Mouse (Mus musculus): ENCODE data around the gene Zfp341. TPM values are rescaled to one million over a fixed set of nuclear protein-coding genes. Genes with fewer than 3 reads are reported as not detected.

The Zfp341 gene
- total RNA-seq, 4 experiments from 2014 or later = 2.9 to 4.4 (median 4.0) TPM

DNA sequence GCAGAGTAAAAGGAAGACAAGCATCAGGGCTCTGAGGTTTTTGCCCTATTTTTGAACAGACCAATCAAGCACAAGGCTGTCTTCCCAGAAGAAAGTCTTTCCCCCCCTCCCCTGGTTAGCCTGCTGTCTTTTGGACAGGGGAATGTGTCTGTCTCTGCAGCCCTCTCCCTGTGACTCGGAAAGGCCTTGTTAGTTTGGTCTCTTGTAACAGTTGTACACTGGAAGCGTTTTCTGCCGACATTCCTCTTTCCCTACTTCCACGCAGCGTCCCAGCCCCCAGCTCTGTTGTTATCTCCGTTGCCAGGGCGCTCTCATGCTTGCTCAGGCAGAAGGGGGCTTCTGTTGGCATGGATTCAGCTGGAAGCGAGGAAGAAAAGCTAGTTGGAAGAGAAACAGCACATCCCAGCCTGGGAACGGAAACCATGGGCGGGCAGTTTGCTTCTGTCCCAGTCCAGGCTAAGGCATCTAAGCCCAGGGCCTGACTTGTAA lies 64.6 kb downstream of the Zfp341 start:
- no peak for DNase-seq

DNA sequence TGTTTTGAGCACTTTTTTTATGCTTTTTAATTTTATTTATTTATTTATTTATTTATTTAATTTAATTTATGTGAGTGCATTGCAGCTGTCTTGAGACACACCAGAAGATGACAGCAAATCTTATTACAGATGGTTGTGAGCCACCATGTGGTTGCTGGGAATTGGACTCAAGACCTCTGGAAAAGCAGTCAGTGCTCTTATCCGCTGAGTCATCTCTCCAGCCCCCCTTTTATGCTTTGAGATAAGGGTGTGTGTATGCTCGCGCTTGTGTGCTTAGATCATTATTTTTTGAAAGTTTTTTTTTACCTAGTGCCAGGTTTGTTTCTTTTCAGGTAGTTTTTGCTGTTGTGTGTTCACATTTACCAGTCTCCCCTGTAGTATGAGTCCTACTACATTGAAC lies 65.9 kb downstream of the Zfp341 start:
- DNase-seq = no peak

DNA sequence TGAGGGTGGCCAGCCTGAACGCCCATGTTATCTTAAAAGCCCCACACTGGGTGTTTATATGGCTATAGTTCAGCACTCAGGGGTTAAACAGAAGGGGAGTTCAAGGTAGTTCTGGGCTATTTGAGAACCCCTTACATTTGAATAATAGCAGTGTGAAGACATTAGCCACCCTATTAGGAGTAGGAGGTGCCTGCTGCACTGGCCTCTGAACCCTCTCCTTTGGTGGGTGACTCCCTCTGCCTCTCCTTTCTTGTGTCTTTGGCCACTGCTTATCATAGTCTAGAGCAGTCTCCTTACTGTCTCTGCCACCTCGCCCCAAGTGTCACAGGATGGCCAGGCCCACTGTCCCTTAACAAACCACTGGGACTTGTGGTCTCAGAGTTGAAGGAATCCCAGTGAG lies 67.2 kb downstream of the Zfp341 start:
- no peak for DNase-seq

DNA sequence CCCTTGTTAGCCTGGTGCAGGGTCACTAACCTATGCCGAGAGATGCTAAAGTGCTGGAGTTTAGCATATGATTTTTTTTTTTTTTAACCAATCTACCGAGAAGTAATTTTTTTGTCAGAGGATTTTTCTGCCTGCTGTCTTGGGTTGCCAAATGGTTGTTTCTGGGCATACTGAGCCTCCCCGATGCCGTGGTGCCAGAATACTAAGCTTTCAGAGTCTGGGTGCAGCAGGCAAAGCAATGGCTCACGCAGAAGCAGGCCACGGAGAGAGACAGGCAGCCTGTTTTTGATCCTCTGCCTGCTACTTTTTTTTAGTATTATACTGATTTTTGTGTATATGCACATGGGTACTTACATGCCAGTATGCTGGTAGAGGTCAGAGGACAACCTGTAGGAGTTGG lies 67.8 kb downstream of the Zfp341 start:
- DNase-seq = no peak

DNA sequence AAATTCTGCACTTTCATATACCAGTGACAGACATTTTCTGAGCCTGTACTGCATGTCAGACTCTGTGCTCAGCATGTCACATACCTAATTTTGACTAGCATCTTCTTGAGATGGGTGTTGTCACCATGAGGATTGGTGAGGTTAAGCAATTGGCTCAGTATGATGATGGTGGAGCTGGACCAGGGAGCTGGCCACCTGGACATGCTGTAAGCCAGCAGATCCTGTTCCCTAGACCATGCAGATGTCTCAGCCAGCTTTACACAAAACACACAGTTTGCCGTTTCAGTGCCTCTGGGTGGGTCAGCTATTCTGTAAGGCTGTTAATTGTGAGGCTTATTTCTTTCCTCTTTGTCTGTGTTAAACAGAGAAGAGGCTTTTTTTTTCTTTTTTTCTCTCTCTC lies 69.6 kb downstream of the Zfp341 start:
- no peak for DNase-seq

DNA sequence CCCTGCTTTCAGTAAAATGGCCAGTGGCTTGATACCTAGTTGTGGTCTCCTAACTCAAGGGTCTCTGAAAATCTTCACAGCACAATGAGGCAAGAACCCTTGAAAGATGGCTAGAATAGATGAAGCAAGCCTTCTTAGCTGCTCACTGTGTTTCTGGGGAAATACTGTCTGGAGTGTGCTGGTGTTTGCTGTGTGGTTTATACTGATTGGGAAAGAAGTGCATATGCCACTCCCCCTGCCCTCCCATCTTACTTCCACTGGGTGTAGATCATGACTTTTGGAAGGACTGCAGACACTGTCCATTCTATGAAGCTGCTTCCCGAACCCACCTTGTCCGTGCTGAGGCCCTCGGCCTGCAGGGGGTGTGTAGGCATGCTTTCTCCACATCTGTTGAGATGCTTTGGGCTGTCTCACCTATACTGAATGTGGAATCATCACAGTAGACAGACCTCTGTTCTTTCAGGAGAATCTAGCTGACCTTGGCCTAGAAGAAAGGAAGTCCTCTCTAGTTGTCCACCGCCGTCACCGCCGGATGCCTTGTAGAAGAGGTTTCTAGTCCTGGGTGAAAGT lies 71.9 kb downstream of the Zfp341 start:
- no peak for DNase-seq

DNA sequence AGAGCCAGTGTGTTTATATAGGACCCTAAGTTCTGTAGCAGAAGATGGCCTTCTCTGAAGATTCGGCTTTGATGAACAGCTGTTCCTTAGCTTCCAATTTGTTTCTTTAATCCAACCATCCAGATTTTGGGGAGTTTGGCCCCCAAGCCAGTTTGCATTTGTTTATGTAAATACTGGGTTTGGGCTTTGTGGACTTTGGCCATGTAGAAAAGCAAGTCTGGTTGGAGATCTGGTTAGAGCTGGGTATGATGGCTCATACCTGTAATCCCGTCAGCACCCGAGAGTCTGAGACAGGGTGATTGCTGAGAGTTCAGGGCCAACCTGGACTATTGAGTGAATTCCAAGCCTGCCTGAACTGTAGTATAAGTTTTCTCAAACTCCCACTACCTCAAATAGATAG lies 72.7 kb downstream of the Zfp341 start:
- no peak for DNase-seq

DNA sequence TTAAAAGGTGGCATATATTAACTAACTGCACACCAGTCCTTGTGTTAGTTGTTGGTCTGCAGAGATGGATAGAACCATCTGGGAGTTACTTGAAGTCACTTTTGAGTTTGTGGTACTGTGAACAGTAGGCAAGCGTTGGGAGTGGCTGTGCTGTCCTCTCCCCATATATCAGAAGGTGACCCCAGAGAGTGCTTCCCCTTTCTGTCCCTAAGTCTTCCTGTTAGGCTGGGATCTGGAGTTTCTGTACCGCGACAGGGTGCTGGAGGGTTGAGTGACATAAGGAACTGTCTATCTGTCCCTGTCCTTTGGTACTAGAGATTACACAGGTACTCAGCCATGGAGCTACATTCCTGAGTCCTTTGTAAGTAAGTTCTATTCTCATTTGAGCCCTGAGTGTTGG lies 73.7 kb downstream of the Zfp341 start:
- DNase-seq = no peak

DNA sequence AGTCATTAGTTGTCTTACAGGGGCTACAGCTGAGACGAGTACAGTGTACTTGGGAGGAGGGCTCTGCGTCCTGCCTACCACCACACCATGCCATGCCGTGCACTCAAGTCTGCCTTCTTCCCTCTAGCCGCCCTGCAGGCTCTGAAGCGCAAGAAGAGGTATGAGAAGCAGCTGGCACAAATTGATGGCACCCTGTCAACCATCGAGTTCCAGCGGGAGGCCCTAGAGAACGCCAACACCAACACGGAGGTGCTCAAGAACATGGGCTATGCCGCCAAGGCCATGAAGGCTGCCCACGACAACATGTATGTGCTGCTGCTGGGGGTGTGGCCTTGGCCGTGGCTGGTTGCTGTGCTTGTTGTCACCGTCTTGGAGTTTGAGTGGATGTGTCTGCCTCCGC lies 76.3 kb downstream of the Zfp341 start:
- DNase-seq = no peak

DNA sequence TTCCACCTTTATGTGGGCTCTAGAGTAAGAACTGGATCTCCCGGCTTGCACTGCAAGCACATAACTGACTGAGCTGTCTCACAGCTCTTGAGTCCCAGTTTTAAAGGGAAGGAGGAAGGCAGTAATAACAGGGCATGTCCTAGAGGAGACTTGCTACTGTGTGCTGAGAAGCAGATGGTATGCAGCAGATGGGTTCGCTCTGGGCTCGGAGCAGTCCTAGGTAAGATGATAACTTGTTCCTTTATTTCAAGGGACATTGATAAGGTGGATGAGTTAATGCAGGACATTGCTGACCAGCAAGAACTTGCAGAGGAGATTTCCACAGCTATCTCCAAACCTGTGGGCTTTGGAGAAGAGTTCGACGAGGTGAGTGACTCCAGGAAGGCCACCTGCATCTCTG lies 77.9 kb downstream of the Zfp341 start:
- no peak for DNase-seq

DNA sequence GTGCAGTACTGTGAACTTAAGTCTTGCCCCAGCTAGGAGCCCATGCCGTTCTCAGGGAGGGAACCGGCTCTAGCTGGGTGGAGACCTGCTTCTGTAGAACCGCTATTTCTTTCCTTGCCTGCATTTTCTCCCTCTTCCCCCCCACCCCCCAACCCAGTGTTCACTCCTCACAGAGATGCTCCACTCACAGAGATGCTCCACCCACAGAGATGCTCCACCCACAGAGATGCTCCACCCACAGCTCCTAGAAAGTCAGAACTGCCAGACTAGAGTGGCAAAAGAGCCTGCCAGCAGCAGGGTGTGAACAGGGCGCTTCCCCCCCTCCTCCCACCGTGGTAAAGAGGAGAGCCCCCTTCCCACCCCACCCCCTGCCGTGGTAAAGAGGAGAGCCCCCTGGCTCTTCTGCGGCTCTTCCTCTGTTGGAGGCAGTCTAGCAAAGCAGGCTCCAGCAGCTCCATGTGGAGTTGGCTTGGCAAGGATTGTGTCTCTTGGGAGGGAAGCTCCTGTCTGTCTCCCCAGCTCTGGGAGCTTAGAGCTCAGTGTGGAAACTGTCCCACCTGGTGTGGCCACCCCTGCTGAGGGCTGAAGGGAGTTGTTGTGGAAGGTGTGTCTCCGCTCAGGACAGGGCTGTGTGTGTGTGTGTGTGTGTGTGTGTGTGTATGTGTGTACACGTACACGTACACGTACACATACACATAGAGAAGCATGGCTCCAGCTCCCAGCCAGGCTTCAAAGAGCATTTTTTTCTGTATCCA lies 80.3 kb downstream of the Zfp341 start:
- DNase-seq = no peak

DNA sequence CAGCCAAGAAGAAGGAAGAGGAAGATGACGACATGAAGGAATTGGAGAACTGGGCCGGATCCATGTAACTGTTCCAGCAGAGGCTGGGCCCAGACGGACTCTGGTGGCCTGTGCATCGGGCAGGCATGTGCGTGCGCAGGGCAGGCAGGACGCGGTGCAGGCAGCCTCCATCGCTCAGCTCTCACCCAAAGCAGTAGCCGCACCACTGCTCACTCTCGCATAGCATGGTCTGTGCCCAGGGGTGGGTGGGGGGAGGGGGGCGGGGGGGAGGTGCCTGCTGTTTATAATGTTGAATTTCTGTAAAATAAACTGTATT lies 80.8 kb downstream of the Zfp341 start:
- no peak for DNase-seq

DNA sequence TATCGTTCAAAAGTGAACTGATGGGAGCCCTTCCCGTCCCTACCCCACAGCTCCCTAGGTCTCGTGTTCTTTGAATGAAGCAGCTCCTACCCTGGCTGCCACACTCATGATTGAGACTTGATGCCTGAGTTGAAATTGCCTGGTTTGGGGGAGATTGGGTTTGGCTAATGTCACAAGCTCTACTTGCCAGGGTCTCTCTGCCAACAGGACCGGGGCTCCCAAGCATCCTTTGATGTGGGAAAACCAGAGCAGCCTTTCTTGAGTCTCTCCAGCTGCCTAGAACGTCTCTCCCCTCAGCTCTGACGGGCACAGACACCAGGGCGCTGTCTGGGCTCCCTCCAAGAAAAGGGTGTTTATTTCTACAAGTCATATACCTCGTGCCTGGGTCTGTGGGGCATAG lies 82.6 kb downstream of the Zfp341 start:
- no peak for DNase-seq

Other genes starting within 250 kb of the Zfp341 start
- 10 to 100 TPM; 13.7 to 25.4 (median 18.6) TPM for gene Cdk5rap1, start 240.3 kb upstream of the Zfp341 start, total RNA-seq (2022)
- 10 to 100 TPM; 21.3 to 37.6 (median 31.5) TPM for gene Snta1, start 205.2 kb upstream of the Zfp341 start, total RNA-seq (2022)
- 10 to 100 TPM; 34.0 to 55.4 (median 43.4) TPM for gene Cbfa2t2, start 176.8 kb upstream of the Zfp341 start, total RNA-seq (2022)
- under 1 TPM in 2 of 4 experiments, not detected in 2; 0.46 to 0.71 TPM for gene 1700003F12Rik, start 66.2 kb upstream of the Zfp341 start, total RNA-seq (2022)
- gene Actl10, start 61.5 kb upstream of the Zfp341 start, total RNA-seq (2022) = under 1 TPM in 2 of 4 experiments, not detected in 2; 0.17 to 0.31 TPM
- gene Necab3, start 54.4 kb upstream of the Zfp341 start, total RNA-seq (2022) = 1 to 10 TPM in 3 of 4 experiments, under 1 TPM in 1; 0.41 to 3.1 (median 2.6) TPM
- gene E2f1, start 43.4 kb upstream of the Zfp341 start, total RNA-seq (2022) = 10 to 100 TPM in 3 of 4 experiments, 1 to 10 TPM in 1; 9.9 to 12.9 (median 12.0) TPM
- 10 to 100 TPM; 28.8 to 36.5 (median 32.1) TPM for gene Pxmp4, start 9.6 kb upstream of the Zfp341 start, total RNA-seq (2022)
- 1 to 10 TPM in 1 of 4 experiments, not detected in 3; 1.4 TPM for gene 4930519P11Rik, start 140 bp downstream of the Zfp341 start, total RNA-seq (2022)
- 100 to 1,000 TPM; 224 to 310 (median 256) TPM for gene Chmp4b, start 38.4 kb downstream of the Zfp341 start, total RNA-seq (2022)
- gene Gm14214, start 156.7 kb downstream of the Zfp341 start, total RNA-seq (2022) = not detected
- 100 to 1,000 TPM; 186 to 218 (median 200) TPM for gene Raly, start 177.8 kb downstream of the Zfp341 start, total RNA-seq (2022)
- gene a, start 178.1 kb downstream of the Zfp341 start, total RNA-seq (2022) = not detected